In the genomic region with DNA sequence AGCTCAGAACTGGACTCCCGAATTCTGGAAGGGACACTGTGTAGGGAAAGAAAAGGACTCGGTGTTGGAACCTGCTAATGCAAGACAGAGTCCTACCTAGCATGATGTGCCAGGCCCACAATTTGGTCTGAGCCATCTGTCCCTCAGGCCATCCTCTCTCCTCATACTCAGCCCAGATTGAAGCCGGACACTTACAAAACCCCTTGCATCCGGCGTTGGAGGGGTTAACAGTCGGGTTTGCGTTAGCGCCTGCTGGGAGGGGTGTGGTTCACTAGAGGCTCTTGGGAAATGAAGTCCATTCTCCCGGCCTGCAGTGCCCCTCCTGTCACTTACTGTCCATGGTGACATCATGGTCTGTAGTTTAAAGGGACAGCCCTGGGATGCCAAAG, we compare ENCODE assay signal across 8 mouse cellular contexts. TPM values are rescaled to one million over a fixed set of nuclear protein-coding genes. Genes with fewer than 3 reads are reported as not detected.
DNase-seq lines count a peak whose midpoint lies in the region; ATAC-seq and TF ChIP-seq lines count a peak whose summit lies in the region.

No protein-coding gene starts in this region.

- H3K27me3 ChIP-seq in Patski = no peaks in the 10 kb centered on the region
- no peaks in the 10 kb centered on the region for H3K27me3 ChIP-seq in hindbrain, embryonic 14.5 days (ENCODE audit: control insufficient read depth, insufficient read depth, low read length)

- no peak for DNase-seq in Patski (ENCODE audit: low read depth, low spot score)
- DNase-seq in cerebellum, postnatal 25 days = peak; percentile 93 to 96
- peak; percentile 77 to 92 for DNase-seq in frontal cortex, postnatal 25 days (ENCODE audit: low spot score in 2 of 2)
- peak; percentile 92 for DNase-seq in hindbrain, embryonic 14.5 days (ENCODE audit: low spot score)
- peak; percentile 87 to 91 for DNase-seq in layer of hippocampus, postnatal 36 days
- peak; percentile 97 for DNase-seq in lung, postnatal 36 days
- peak; percentile 97 for DNase-seq in retina, postnatal 1 day
- peak; percentile 81 to 85 for DNase-seq in urinary bladder, adult 18-20 months (ENCODE audit: low spot score in 2 of 2)

- peaks cover 28% of the 10 kb centered on the region for H3K36me3 ChIP-seq in hindbrain, embryonic 14.5 days (replicated peaks; ENCODE audit: control insufficient read depth, insufficient read depth)

- no peak for TF ChIP-seq CTCF in Patski (IDR thresholded peaks at IDR 0.05)

- peak overlapping the region; percentile 79 for H3K4me3 ChIP-seq in hindbrain, embryonic 14.5 days (replicated peaks; ENCODE audit: low read length)

- peaks cover 15% of the 10 kb centered on the region for H3K4me1 ChIP-seq in hindbrain, embryonic 14.5 days (replicated peaks; ENCODE audit: control insufficient read depth, insufficient read depth, low read length)

- CTCF ChIA-PET in Patski (lab: Charles Lee) = interaction anchor here (1.1 to 1.9 kb wide), 2 partner anchors 17 to 95 kb away, joined by 5 to 6 read pairs; a partner anchor contains a TSS

- 0% methylated on average over 9 of the region's 9 CpGs for WGBS in hindbrain, embryonic 14.5 days

- H3K27ac ChIP-seq in hindbrain, embryonic 14.5 days = peak overlapping the region; percentile 85

- in situ Hi-C loops in Patski (cut with MboI; ENCODE audit: low pct_unique_long_range_greater_than_20kb) = no loop called here

- peak overlapping the region; percentile 93 for H3K4me2 ChIP-seq in hindbrain, embryonic 14.5 days (replicated peaks)

- ATAC-seq in Patski = peak; percentile 68
- ATAC-seq in hindbrain, embryonic 14.5 days (ENCODE audit: low FRiP score) = peak; percentile 88

- peak overlapping the region; percentile 91 for H3K9ac ChIP-seq in hindbrain, embryonic 14.5 days

- H3K9me3 ChIP-seq in hindbrain, embryonic 14.5 days (ENCODE audit: control insufficient read depth, low read length) = no peaks in the 10 kb centered on the region

- POLR2A ChIA-PET in Patski (lab: Charles Lee) = interaction anchor here (0.8 to 3.1 kb wide), 3 partner anchors 63 to 95 kb away, joined by 3 to 16 read pairs (median 3); a partner anchor contains a TSS

RNA-seq across cellular contexts. Expression of a gene that starts 0.4 kb away (rescaled TPM):
- polyA plus RNA-seq in Patski (2021) = 172 TPM
- 140 and 158 TPM in 2 replicates for polyA plus RNA-seq in hindbrain, embryonic 14.5 days (2014; fragmentation: Nextera tagmentation; extraction: Ambion mirVana)
- 100 to 1,000 TPM; 135 to 137 TPM for total RNA-seq in layer of hippocampus, postnatal 36 days (2021)

RNA-seq across cellular contexts. Expression of a gene that starts 5.4 kb away (rescaled TPM):
- 32.5 TPM for polyA plus RNA-seq in Patski (2021)
- polyA plus RNA-seq in hindbrain, embryonic 14.5 days (2014; fragmentation: Nextera tagmentation; extraction: Ambion mirVana) = 14.5 and 14.8 TPM in 2 replicates
- total RNA-seq in layer of hippocampus, postnatal 36 days (2021) = 10 to 100 TPM; 31.3 to 34.0 TPM

RNA-seq across cellular contexts. Expression of a gene that starts 9.9 kb away (rescaled TPM):
- polyA plus RNA-seq in Patski (2021) = 0.26 TPM
- not detected in 2 replicates for polyA plus RNA-seq in hindbrain, embryonic 14.5 days (2014; fragmentation: Nextera tagmentation; extraction: Ambion mirVana)
- not detected for total RNA-seq in layer of hippocampus, postnatal 36 days (2021)

RNA-seq across cellular contexts. Expression of a gene that starts 40.5 kb away (rescaled TPM):
- polyA plus RNA-seq in Patski (2021) = 88.7 TPM
- 80.0 and 84.9 TPM in 2 replicates for polyA plus RNA-seq in hindbrain, embryonic 14.5 days (2014; fragmentation: Nextera tagmentation; extraction: Ambion mirVana)
- 10 to 100 TPM; 72.8 to 82.2 TPM for total RNA-seq in layer of hippocampus, postnatal 36 days (2021)

RNA-seq across cellular contexts. Expression of a gene that starts 51.9 kb away (rescaled TPM):
- polyA plus RNA-seq in Patski (2021) = not detected
- not detected in 2 replicates for polyA plus RNA-seq in hindbrain, embryonic 14.5 days (2014; fragmentation: Nextera tagmentation; extraction: Ambion mirVana)
- total RNA-seq in layer of hippocampus, postnatal 36 days (2021) = not detected
